Mouse (Mus musculus) CH12.LX (cell line): ENCODE results near the gene Cfap77.

Source experiments
- CHD2 ChIP-seq: IDR thresholded peaks from 2 replicates; pipeline ENCODE4 v1.6.1; 2011; ENCODE audit warnings: low read length, improper control_type of control experiment
- CTCF ChIP-seq, 2 experiments: IDR thresholded peaks in 1 of 2; conservative IDR thresholded peaks in 1 of 2; 2 replicates each; pipeline ENCODE4 v1.5.1; 2011 to 2012; ENCODE audit warnings: low read depth in 2 of 2, low read length in 2 of 2, improper control_type of control experiment in 1 of 2, inconsistent platforms in 1 of 2, mild to moderate bottlenecking in 1 of 2, moderate library complexity in 1 of 2
- EP300 ChIP-seq: IDR thresholded peaks from 2 replicates; pipeline ENCODE4 v1.6.1; 2011; ENCODE audit warnings: low read length, improper control_type of control experiment
- MAFK ChIP-seq: IDR thresholded peaks from 2 replicates; pipeline ENCODE4 v1.6.1; 2011; ENCODE audit warnings: low read length, improper control_type of control experiment; ENCODE audit not compliant: insufficient replicate concordance
- MAX ChIP-seq: IDR thresholded peaks from 2 replicates; pipeline ENCODE4 v1.6.1; 2011; ENCODE audit warnings: low read length, improper control_type of control experiment
- MEF2A ChIP-seq: IDR thresholded peaks from 2 replicates; pipeline ENCODE4 v1.6.1; 2014; ENCODE audit warnings: low read depth, mild to moderate bottlenecking, inconsistent platforms, low read length, improper control_type of control experiment, borderline replicate concordance
- NELFE ChIP-seq: IDR thresholded peaks from 2 replicates; pipeline ENCODE4 v1.6.1; 2011; ENCODE audit warnings: low read depth, low read length, improper control_type of control experiment
- NRF1 ChIP-seq: IDR thresholded peaks from 2 replicates; pipeline ENCODE4 v1.6.1; 2014; ENCODE audit warnings: low read depth, mild to moderate bottlenecking, inconsistent platforms, low read length, improper control_type of control experiment, moderate library complexity
- POLR2A ChIP-seq: IDR thresholded peaks from 2 replicates; pipeline ENCODE4 v1.6.1; 2011; ENCODE audit warnings: low read depth, mild to moderate bottlenecking, improper control_type of control experiment, low read length
- SIN3A ChIP-seq: IDR thresholded peaks from 2 replicates; pipeline ENCODE4 v1.6.1; 2012; ENCODE audit warnings: low read length, improper control_type of control experiment, inconsistent platforms
- SMC3 ChIP-seq: IDR thresholded peaks from 2 replicates; pipeline ENCODE4 v1.6.1; 2011; ENCODE audit warnings: low read depth, low read length, improper control_type of control experiment
- TCF12 ChIP-seq: IDR thresholded peaks from 2 replicates; pipeline ENCODE4 v1.6.1; 2014; ENCODE audit warnings: low read depth, mild to moderate bottlenecking, inconsistent platforms, low read length, improper control_type of control experiment
- USF1 ChIP-seq: IDR thresholded peaks from 2 replicates; pipeline ENCODE4 v1.6.1; 2014; ENCODE audit warnings: low read depth, mild to moderate bottlenecking, inconsistent platforms, low read length, improper control_type of control experiment

- TF ChIP-seq CTCF (conservative IDR thresholded peaks at IDR 0.05 in 1 of 2, IDR thresholded peaks at IDR 0.05 in 1 of 2; ENCODE audit: low read depth in 2 of 2, low read length in 2 of 2) (no peak), EP300 (no peak), SIN3A (no peak), POLR2A (no peak), SMC3 (no peak), MEF2A (no peak), TCF12 (no peak), NELFE (no peak), NRF1 (no peak), CHD2 (no peak), MAX (no peak), USF1 (no peak), MAFK (no peak)
These were observed 172.8 kb downstream of the Cfap77 start for GRCm38 (mm10) chr2:28882047-28882446.
